Mouse (Mus musculus): ENCODE data around the gene Fads3. TPM values are rescaled to one million over a fixed set of nuclear protein-coding genes. Genes with fewer than 3 reads are reported as not detected.

Gene Fads3
- polyA plus RNA-seq, 1 experiment from 2014 or later, result 72.0 TPM

DNA sequence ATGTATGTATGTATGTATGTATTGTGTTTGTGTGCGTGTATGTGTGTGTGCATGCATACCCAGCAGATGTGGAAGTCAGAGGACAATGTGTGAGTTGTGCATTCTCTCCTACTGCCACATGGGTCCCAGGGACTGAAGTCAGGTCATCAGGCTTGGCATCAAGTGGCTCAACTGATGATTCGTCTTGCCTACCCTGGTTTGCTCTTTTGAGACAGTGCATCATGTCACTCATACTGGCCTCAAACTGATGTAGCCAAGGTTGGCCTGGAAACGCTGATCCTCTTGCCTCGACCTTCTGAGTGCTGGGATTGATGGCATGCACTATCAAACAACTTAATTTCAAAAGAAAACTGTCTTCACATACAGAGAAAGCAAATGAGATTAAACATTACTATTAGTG lies 52.5 kb downstream of the Fads3 start:
- Histone ChIP-seq H3K27ac (ENCODE audit: low read length) (no peak overlapping the region), H3K9ac (ENCODE audit: low read length) (no peak overlapping the region), H3K4me3 (ENCODE audit: low read length) (no peak overlapping the region), H3K4me1 (replicated peaks; ENCODE audit: control insufficient read depth, insufficient read depth, low read length) (peaks cover 10% of the 10 kb centered on the region), H3K9me3 (ENCODE audit: control insufficient read depth, low read length) (no peaks in the 10 kb centered on the region), H3K27me3 (ENCODE audit: control insufficient read depth, insufficient read depth, low read depth, low read length) (no peaks in the 10 kb centered on the region), H3K36me3 (ENCODE audit: control insufficient read depth, insufficient read depth, low read length) (peaks cover 16% of the 10 kb centered on the region), H3K4me2 (ENCODE audit: low read depth, low read length) (no peak overlapping the region)
- ATAC-seq (ENCODE audit: low read depth), result no peak
- WGBS, result 85% methylated on average over 4 of the region's 4 CpGs

- H3K27me3 ChIP-seq (ENCODE audit: control insufficient read depth, insufficient read depth, low read depth, low read length), result no peaks in the 10 kb centered on the region
- no peak overlapping the region for H3K4me3 ChIP-seq (ENCODE audit: low read length)
- ATAC-seq (ENCODE audit: low read depth), result no peak
- H3K9me3 ChIP-seq (ENCODE audit: control insufficient read depth, low read length), result no peaks in the 10 kb centered on the region
- peaks cover 17% of the 10 kb centered on the region for H3K4me1 ChIP-seq (replicated peaks; ENCODE audit: control insufficient read depth, insufficient read depth, low read length)
- peak overlapping the region; percentile 31; the same call in 1 of the 2 replicates for H3K9ac ChIP-seq (ENCODE audit: low read length)
- H3K4me2 ChIP-seq (ENCODE audit: low read depth, low read length), result no peak overlapping the region
- peaks cover 9% of the 10 kb centered on the region for H3K36me3 ChIP-seq (ENCODE audit: control insufficient read depth, insufficient read depth, low read length)
- H3K27ac ChIP-seq (ENCODE audit: low read length), result no peak overlapping the region
- WGBS, result 65% methylated on average over 4 of the region's 4 CpGs
These were observed 53.3 kb downstream of the Fads3 start for GRCm38 (mm10) chr19:10094695-10095094.

GRCm38 (mm10) chr19:10096371-10096876 lies 55.1 kb downstream of the Fads3 start:
- no peak overlapping the region for H3K4me2 ChIP-seq (ENCODE audit: low read depth, low read length)
- H3K9ac ChIP-seq (ENCODE audit: low read length), result no peak overlapping the region
- no peak overlapping the region for H3K4me3 ChIP-seq (ENCODE audit: low read length)
- peaks cover 23% of the 10 kb centered on the region for H3K4me1 ChIP-seq (replicated peaks; ENCODE audit: control insufficient read depth, insufficient read depth, low read length)
- H3K9me3 ChIP-seq (ENCODE audit: control insufficient read depth, low read length), result no peaks in the 10 kb centered on the region
- WGBS, result 87% methylated on average over 2 of the region's 2 CpGs
- no peaks in the 10 kb centered on the region for H3K27me3 ChIP-seq (ENCODE audit: control insufficient read depth, insufficient read depth, low read depth, low read length)
- ATAC-seq (ENCODE audit: low read depth), result no peak
- peaks cover 1% of the 10 kb centered on the region; the same call in 1 of the 2 replicates for H3K36me3 ChIP-seq (ENCODE audit: control insufficient read depth, insufficient read depth, low read length)
- no peak overlapping the region for H3K27ac ChIP-seq (ENCODE audit: low read length)

DNA sequence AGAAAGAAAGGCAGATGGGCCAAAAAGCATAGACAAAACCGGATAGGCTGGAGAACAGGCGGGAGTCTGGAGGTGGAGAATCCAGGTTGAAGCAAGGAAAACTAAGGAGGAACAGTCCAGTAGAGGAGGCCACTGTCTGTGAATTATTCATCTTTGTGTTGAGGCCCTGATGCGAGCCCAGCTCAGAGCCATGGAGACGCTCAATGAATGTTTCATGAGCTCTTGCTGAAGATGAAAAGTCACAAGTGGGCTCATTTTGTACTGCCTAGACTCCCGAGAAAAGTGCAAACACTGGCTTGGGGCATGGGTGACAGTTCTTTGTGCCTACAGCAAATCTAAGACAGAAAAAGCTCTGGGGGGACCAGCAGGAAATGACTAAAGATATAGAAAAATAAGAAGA lies 56.5 kb downstream of the Fads3 start:
- Histone ChIP-seq H3K9ac (ENCODE audit: low read length) (no peak overlapping the region), H3K36me3 (ENCODE audit: control insufficient read depth, insufficient read depth, low read length) (no peaks in the 10 kb centered on the region; the same call in 1 of the 2 replicates), H3K4me2 (ENCODE audit: low read depth, low read length) (no peak overlapping the region), H3K9me3 (ENCODE audit: control insufficient read depth, low read length) (no peaks in the 10 kb centered on the region), H3K4me1 (replicated peaks; ENCODE audit: control insufficient read depth, insufficient read depth, low read length) (peaks cover 28% of the 10 kb centered on the region), H3K4me3 (ENCODE audit: low read length) (no peak overlapping the region), H3K27me3 (ENCODE audit: control insufficient read depth, insufficient read depth, low read depth, low read length) (no peaks in the 10 kb centered on the region), H3K27ac (ENCODE audit: low read length) (no peak overlapping the region)
- WGBS, result 76% methylated on average over 5 of the region's 5 CpGs
- no peak for ATAC-seq (ENCODE audit: low read depth)

DNA sequence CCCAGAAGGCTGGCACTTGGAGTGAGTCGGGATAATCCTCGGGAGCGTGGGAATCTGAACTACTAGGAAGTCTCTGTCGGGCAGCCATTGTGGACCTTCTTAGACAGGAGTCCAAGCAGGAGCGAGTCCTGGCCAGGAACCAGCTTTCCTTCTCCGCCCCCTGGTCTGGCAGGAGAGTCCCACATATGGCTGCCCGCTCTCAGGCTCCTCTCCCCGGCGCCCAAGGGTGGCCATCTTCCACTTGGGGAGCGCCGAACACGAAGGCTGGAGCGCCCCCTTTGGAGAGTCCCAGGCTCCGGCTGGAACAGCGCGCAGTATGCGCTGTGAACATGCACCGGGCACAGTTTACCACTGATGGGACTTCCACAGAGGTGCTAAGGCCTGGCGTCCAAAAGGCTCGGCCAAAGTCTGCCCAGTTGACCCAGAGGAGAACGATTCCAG lies 59.3 kb downstream of the Fads3 start:
- Histone ChIP-seq H3K4me1 (replicated peaks; ENCODE audit: control insufficient read depth, insufficient read depth, low read length) (peaks cover 23% of the 10 kb centered on the region), H3K36me3 (ENCODE audit: control insufficient read depth, insufficient read depth, low read length) (no peaks in the 10 kb centered on the region), H3K4me3 (ENCODE audit: low read length) (peak overlapping the region; percentile 69), H3K9me3 (ENCODE audit: control insufficient read depth, low read length) (no peaks in the 10 kb centered on the region), H3K4me2 (ENCODE audit: low read depth, low read length) (peak overlapping the region; percentile 73), H3K9ac (ENCODE audit: low read length) (peak overlapping the region; percentile 76), H3K27ac (ENCODE audit: low read length) (peak overlapping the region; percentile 90), H3K27me3 (ENCODE audit: control insufficient read depth, insufficient read depth, low read depth, low read length) (no peaks in the 10 kb centered on the region)
- peak; percentile 76 for ATAC-seq (ENCODE audit: low read depth)
- under 1% methylated on average over 21 of the region's 21 CpGs for WGBS

- peak within 1 kb of the TSS; percentile 69 for H3K4me3 ChIP-seq (ENCODE audit: low read length)
- peaks cover 20% of the 10 kb centered on the region for H3K4me1 ChIP-seq (replicated peaks; ENCODE audit: control insufficient read depth, insufficient read depth, low read length)
- no peaks in the 10 kb centered on the region for H3K9me3 ChIP-seq (ENCODE audit: control insufficient read depth, low read length)
- ATAC-seq (ENCODE audit: low read depth), result peak; percentile 94
- H3K36me3 ChIP-seq (ENCODE audit: control insufficient read depth, insufficient read depth, low read length), result no peaks in the 10 kb centered on the region
- H3K4me2 ChIP-seq (ENCODE audit: low read depth, low read length), result peak within 1 kb of the TSS; percentile 73
- 0% methylated on average over 50 of the region's 57 CpGs for WGBS
- H3K27ac ChIP-seq (ENCODE audit: low read length), result peak within 1 kb of the TSS; percentile 90
- no peaks in the 10 kb centered on the region for H3K27me3 ChIP-seq (ENCODE audit: control insufficient read depth, insufficient read depth, low read depth, low read length)
- H3K9ac ChIP-seq (ENCODE audit: low read length), result peak within 1 kb of the TSS; percentile 76
These were observed 60.1 kb downstream of the Fads3 start, which contains the start of gene Fads2 for GRCm38 (mm10) chr19:10101341-10102053. Gene Fads2 (minus strand): TSS chr19:10101746.

GRCm38 (mm10) chr19:10102054-10102700 lies 60.8 kb downstream of the Fads3 start:
- Histone ChIP-seq H3K36me3 (ENCODE audit: control insufficient read depth, insufficient read depth, low read length) (no peaks in the 10 kb centered on the region), H3K4me2 (ENCODE audit: low read depth, low read length) (peak overlapping the region; percentile 73), H3K4me1 (replicated peaks; ENCODE audit: control insufficient read depth, insufficient read depth, low read length) (peaks cover 20% of the 10 kb centered on the region), H3K27ac (ENCODE audit: low read length) (peak overlapping the region; percentile 90), H3K9me3 (ENCODE audit: control insufficient read depth, low read length) (no peaks in the 10 kb centered on the region), H3K27me3 (ENCODE audit: control insufficient read depth, insufficient read depth, low read depth, low read length) (no peaks in the 10 kb centered on the region), H3K4me3 (ENCODE audit: low read length) (peak overlapping the region; percentile 69), H3K9ac (ENCODE audit: low read length) (peak overlapping the region; percentile 76)
- WGBS, result 2% methylated on average over 22 of the region's 25 CpGs
- peak; percentile 36 for ATAC-seq (ENCODE audit: low read depth)

DNA sequence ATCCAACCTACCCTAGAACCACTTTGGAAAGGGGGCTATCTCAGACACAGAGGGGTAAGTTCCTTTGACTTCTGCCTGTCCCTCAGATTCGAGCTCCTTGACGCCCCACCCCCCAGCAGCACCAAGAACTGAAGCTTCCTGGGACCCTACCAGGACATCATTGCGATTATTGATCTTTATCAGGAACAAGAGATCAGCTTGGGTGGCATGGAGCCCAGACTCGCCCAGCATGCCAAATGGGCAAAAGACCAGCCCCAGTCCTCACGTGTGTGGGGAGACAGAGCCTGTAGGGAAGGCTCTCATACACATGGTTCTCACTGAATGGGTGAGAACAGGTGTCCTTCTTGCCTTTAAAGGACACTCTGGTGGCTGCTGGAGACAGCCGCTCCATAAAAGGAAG lies 62.9 kb downstream of the Fads3 start:
- Histone ChIP-seq H3K27me3 (ENCODE audit: control insufficient read depth, insufficient read depth, low read depth, low read length) (no peaks in the 10 kb centered on the region), H3K4me2 (ENCODE audit: low read depth, low read length) (no peak overlapping the region), H3K4me3 (ENCODE audit: low read length) (no peak overlapping the region), H3K9ac (ENCODE audit: low read length) (no peak overlapping the region), H3K27ac (ENCODE audit: low read length) (no peak overlapping the region), H3K36me3 (ENCODE audit: control insufficient read depth, insufficient read depth, low read length) (no peaks in the 10 kb centered on the region), H3K4me1 (replicated peaks; ENCODE audit: control insufficient read depth, insufficient read depth, low read length) (peaks cover 14% of the 10 kb centered on the region), H3K9me3 (ENCODE audit: control insufficient read depth, low read length) (no peaks in the 10 kb centered on the region)
- no peak for ATAC-seq (ENCODE audit: low read depth)
- WGBS, result 81% methylated on average over 6 of the region's 6 CpGs

GRCm38 (mm10) chr19:10105034-10105493 lies 63.7 kb downstream of the Fads3 start:
- Histone ChIP-seq H3K4me1 (replicated peaks; ENCODE audit: control insufficient read depth, insufficient read depth, low read length) (peaks cover 6% of the 10 kb centered on the region), H3K27me3 (ENCODE audit: control insufficient read depth, insufficient read depth, low read depth, low read length) (no peaks in the 10 kb centered on the region), H3K27ac (ENCODE audit: low read length) (no peak overlapping the region), H3K9ac (ENCODE audit: low read length) (no peak overlapping the region), H3K4me2 (ENCODE audit: low read depth, low read length) (no peak overlapping the region), H3K9me3 (ENCODE audit: control insufficient read depth, low read length) (no peaks in the 10 kb centered on the region), H3K4me3 (ENCODE audit: low read length) (no peak overlapping the region), H3K36me3 (ENCODE audit: control insufficient read depth, insufficient read depth, low read length) (no peaks in the 10 kb centered on the region)
- 71% methylated on average over 10 of the region's 10 CpGs for WGBS
- ATAC-seq (ENCODE audit: low read depth), result no peak

Data from lung, embryonic 16.5 days (tissue).